Mouse (Mus musculus) testis, adult 2 months (tissue): ENCODE results near the gene St7.

Source experiments
- CTCF ChIP-seq: fragments of 200-500 bp; IDR thresholded peaks from 2 replicates; pipeline ENCODE4 v1.5.1; 2012; ENCODE audit warnings: low read depth, mild to moderate bottlenecking, inconsistent platforms, low read length, moderate library complexity; ENCODE audit not compliant: control insufficient read depth, insufficient read depth, insufficient replicate concordance
- POLR2A ChIP-seq: fragments of 200-500 bp; IDR thresholded peaks from 2 replicates; pipeline ENCODE4 v1.6.1; 2012; ENCODE audit warnings: low read depth, mild to moderate bottlenecking, inconsistent platforms, low read length, moderate library complexity; ENCODE audit not compliant: control insufficient read depth

GRCm38 (mm10) chr6:17951779-17952178, 259.0 kb downstream of the St7 start:
- TF ChIP-seq POLR2A (no peak), CTCF (no peak)
